Mouse (Mus musculus) E14TG2a.4 (cell line): ENCODE measurements at regions not wholly inside any gene's neighbourhood (a gene's known extent, or its start where the extent isn't known, plus 50 kb on each side); places are given as distances from the start of the nearest gene placed in this dataset.

Experiments
- CTCF ChIP-seq: conservative IDR thresholded peaks from 2 replicates; pipeline ENCODE4 v1.5.1; 2014; ENCODE audit warnings: low read length
- NANOG ChIP-seq: IDR thresholded peaks from 2 replicates; pipeline ENCODE4 v1.6.1; 2014; ENCODE audit warnings: borderline replicate concordance, low read length, mixed read lengths
- POU5F1 ChIP-seq: IDR thresholded peaks from 2 replicates; pipeline ENCODE4 v1.6.1; 2014; ENCODE audit warnings: low read length, borderline replicate concordance

DNA sequence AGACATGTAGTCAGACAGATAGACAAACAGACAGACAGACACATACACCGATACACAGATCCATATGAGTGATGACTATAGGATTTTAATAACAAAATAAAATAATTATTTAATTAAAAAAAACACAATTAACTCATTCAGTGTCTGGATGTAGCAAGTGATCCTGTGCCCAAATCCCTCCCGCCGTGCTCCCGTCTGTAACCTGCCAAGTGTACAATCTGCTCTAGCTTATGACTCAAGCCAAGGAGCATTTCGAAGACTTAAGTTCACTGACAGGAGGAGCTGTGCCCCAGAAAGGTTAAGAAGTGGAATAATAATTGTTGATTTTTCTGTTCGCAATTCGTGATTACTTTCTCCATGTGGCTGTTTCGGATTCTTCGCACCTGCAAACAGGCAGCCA is 480.8 kb downstream of the Tmem182 start:
- TF ChIP-seq CTCF, result no peak
- TF ChIP-seq NANOG, result no peak
- no peak for TF ChIP-seq POU5F1
